Mouse (Mus musculus) kidney, adult 2 months (tissue): ENCODE data around the gene Spast. TPM values are rescaled to one million over a fixed set of nuclear protein-coding genes. Genes with fewer than 3 reads are reported as not detected.
A peak's percentile ranks its signal among the peaks of the same experiment; 100 is the strongest.
"Not testable (repeated sequence)": the region's sequence is repeated elsewhere in the genome, so short reads cannot be mapped to it uniquely, and the experiment has no call there.

Experiments
- DNase-seq: peaks from one replicate; pipeline ENCODE4 v3.0.0; 2021
- H3K27ac ChIP-seq: fragments of 200-500 bp; 2 replicates; pipeline ENCODE4 v1.5.1; 2012; ENCODE audit warnings: low read depth, low read length, control low read depth, inconsistent platforms; ENCODE audit not compliant: insufficient read depth
- H3K27me3 ChIP-seq: fragments of 200-500 bp; replicated peaks from 2 replicates; pipeline ENCODE4 v1.6.1; 2012; ENCODE audit warnings: mild to moderate bottlenecking, moderate library complexity, low read length, inconsistent platforms; ENCODE audit not compliant: control insufficient read depth, insufficient read depth
- H3K36me3 ChIP-seq: fragments of 200-500 bp; 2 replicates; pipeline ENCODE4 v1.6.1; 2012; ENCODE audit warnings: mild to moderate bottlenecking, moderate library complexity, low read length, inconsistent platforms; ENCODE audit not compliant: control insufficient read depth, insufficient read depth
- H3K4me1 ChIP-seq: fragments of 200-500 bp; 2 replicates; pipeline ENCODE4 v1.6.1; 2011; ENCODE audit warnings: low read length; ENCODE audit not compliant: control insufficient read depth, insufficient read depth
- H3K4me3 ChIP-seq: fragments of 200-500 bp; 2 replicates; pipeline ENCODE4 v1.5.1; 2011; ENCODE audit warnings: mild to moderate bottlenecking, low read depth, low read length, control low read depth; ENCODE audit not compliant: insufficient read depth
- CTCF ChIP-seq: fragments of 200-500 bp; conservative IDR thresholded peaks from 2 replicates; pipeline ENCODE4 v1.5.1; 2011; ENCODE audit warnings: low read depth, mild to moderate bottlenecking, control low read depth, low read length, moderate library complexity, mixed read lengths; ENCODE audit not compliant: insufficient read depth, insufficient read length
- POLR2A ChIP-seq: fragments of 200-500 bp; IDR thresholded peaks from one replicate; pipeline ENCODE4 v1.6.1; 2011; ENCODE audit warnings: low read depth, low read length, control low read depth
- WGBS: fragments of 180-500 bp; shearing (Covaris S2); methylation state at CpG from one replicate; pipeline ENCODE4 v1.1.7; 2018; 5-methylcytosine and 5-hydroxymethylcytosine counted together
- polyA plus RNA-seq: library from polyadenylated mRNA; depleted of rRNA; stranded (reverse); fragments of >200 nt; gene quantifications from 2 replicates; pipeline ENCODE4 v1.2.3, GENCODE M21; 2012

The Spast gene
- polyA plus RNA-seq, 1 experiment = 4.2 TPM

- Histone ChIP-seq H3K4me1 (no peaks in the 10 kb centered on the region; the same call in 1 of the 2 replicates), H3K27me3 (no peaks in the 10 kb centered on the region), H3K36me3 (no peaks in the 10 kb centered on the region), H3K4me3 (peak within 1 kb of the TSS; percentile 68), H3K27ac (peak within 1 kb of the TSS; percentile 96)
- DNase-seq = peak; percentile 87
- WGBS = under 1% methylated on average over 85 of the region's 110 CpGs
- no peak for TF ChIP-seq POLR2A
- TF ChIP-seq CTCF = no peak
These were observed 43.5 kb upstream of the Spast start, which contains the start of gene Memo1 for GRCm38 (mm10) chr17:74295026-74295970. TSS of gene Memo1 (minus strand) at chr17:74295521.

- peak overlapping the region; percentile 70 for H3K27ac ChIP-seq
- no peaks in the 10 kb centered on the region for H3K27me3 ChIP-seq
- no peaks in the 10 kb centered on the region; the same call in 1 of the 2 replicates for H3K4me1 ChIP-seq
- 34% methylated on average over 11 of the region's 11 CpGs for WGBS
- TF ChIP-seq POLR2A (no peak), CTCF (peak; percentile 49)
- H3K36me3 ChIP-seq = no peaks in the 10 kb centered on the region
- H3K4me3 ChIP-seq = peak overlapping the region; percentile 68
- DNase-seq = peak; percentile 43
These were observed 42.5 kb upstream of the Spast start for GRCm38 (mm10) chr17:74296076-74296823.

GRCm38 (mm10) chr17:74296991-74297390 is 41.8 kb upstream of the Spast start:
- 95% methylated on average over 5 of the region's 5 CpGs for WGBS
- H3K36me3 ChIP-seq, H3K4me3 ChIP-seq, H3K27ac ChIP-seq, DNase-seq, H3K4me1 ChIP-seq, H3K27me3 ChIP-seq: not testable (repeated sequence)

- Histone ChIP-seq H3K27me3 (no peaks in the 10 kb centered on the region), H3K36me3 (no peaks in the 10 kb centered on the region; the same call in 1 of the 2 replicates), H3K27ac (no peak overlapping the region), H3K4me3 (no peak overlapping the region), H3K4me1 (no peaks in the 10 kb centered on the region)
- 93% methylated on average over 5 of the region's 5 CpGs for WGBS
- DNase-seq = no peak
- TF ChIP-seq POLR2A (no peak), CTCF (no peak)
These were observed 38.7 kb upstream of the Spast start for GRCm38 (mm10) chr17:74300089-74300488.

GRCm38 (mm10) chr17:74304060-74304459 is 34.7 kb upstream of the Spast start:
- DNase-seq = no peak
- Histone ChIP-seq H3K4me3 (no peak overlapping the region), H3K36me3 (no peaks in the 10 kb centered on the region; the same call in none of the 2 replicates), H3K4me1 (no peaks in the 10 kb centered on the region), H3K27me3 (no peaks in the 10 kb centered on the region), H3K27ac (no peak overlapping the region)
- 92% methylated on average over 4 of the region's 4 CpGs for WGBS
- TF ChIP-seq CTCF (no peak), POLR2A (no peak)

- Histone ChIP-seq H3K27ac (no peak overlapping the region), H3K36me3 (no peaks in the 10 kb centered on the region; the same call in none of the 2 replicates), H3K27me3 (no peaks in the 10 kb centered on the region), H3K4me1 (no peaks in the 10 kb centered on the region), H3K4me3 (no peak overlapping the region)
- no peak for DNase-seq
- WGBS = 73% methylated on average over 4 of the region's 4 CpGs
- TF ChIP-seq CTCF (no peak), POLR2A (no peak)
These were observed 33.2 kb upstream of the Spast start for GRCm38 (mm10) chr17:74305616-74306015.

GRCm38 (mm10) chr17:74306021-74306420 is 32.8 kb upstream of the Spast start:
- Histone ChIP-seq H3K4me1 (no peaks in the 10 kb centered on the region), H3K36me3 (no peaks in the 10 kb centered on the region; the same call in none of the 2 replicates), H3K27me3 (no peaks in the 10 kb centered on the region), H3K4me3 (no peak overlapping the region), H3K27ac (no peak overlapping the region)
- 87% methylated on average over 1 of the region's 1 CpGs for WGBS
- DNase-seq = no peak
- TF ChIP-seq CTCF (no peak), POLR2A (no peak)
